Mouse (Mus musculus): ENCODE data around the gene Fibcd1. TPM values are rescaled to one million over a fixed set of nuclear protein-coding genes. Genes with fewer than 3 reads are reported as not detected.

Gene Fibcd1
- 10 to 100 TPM in 1 of 2 experiments, 1 to 10 TPM in 1; 7.9 to 11.4 TPM for total RNA-seq (2021)
- long read RNA-seq, experiment 1, full-length matches to known transcripts, result 10 of 20 reads
- long read RNA-seq, experiment 1, partial matches to known transcripts, result 0 of 20 reads
- long read RNA-seq, experiment 1, other reads (novel, unspliced or antisense), result 10 of 20 reads
- long read RNA-seq, experiment 2, full-length matches to known transcripts, result 6 of 14 reads
- long read RNA-seq, experiment 2, partial matches to known transcripts, result 1 of 14 reads
- long read RNA-seq, experiment 2, other reads (novel, unspliced or antisense), result 7 of 14 reads

GRCm38 (mm10) chr2:31845896-31846691 lies at the start of gene Fibcd1:
Fibcd1 (minus strand) TSS chr2:31846005.
- H3K4me3 ChIP-seq, result peak within 1 kb of the TSS; percentile 58
- intact Hi-C loops (cut with DNase I), result no loop called here
- DNase-seq (ENCODE audit: extremely low spot score in 1 of 2, low spot score in 2 of 2), result peak in 1 of 2 experiments; percentile 38
- no peak for TF ChIP-seq CTCF (IDR thresholded peaks at IDR 0.05)
- no peak within 1 kb of the TSS for H3K27ac ChIP-seq

GRCm38 (mm10) chr2:31894221-31894870 lies 48.5 kb upstream of the Fibcd1 start:
- no peak overlapping the region for H3K4me3 ChIP-seq
- no peak for TF ChIP-seq CTCF (IDR thresholded peaks at IDR 0.05)
- H3K27ac ChIP-seq, result peak overlapping the region; percentile 50
- DNase-seq (ENCODE audit: extremely low spot score in 1 of 2, low spot score in 2 of 2), result no peak
- intact Hi-C loops (cut with DNase I), result no loop called here

- TF ChIP-seq CTCF (IDR thresholded peaks at IDR 0.05), result no peak
- DNase-seq (ENCODE audit: extremely low spot score in 1 of 2, low spot score in 2 of 2), result no peak
- intact Hi-C loops (cut with DNase I), result no loop called here
- Histone ChIP-seq H3K27ac (no peak overlapping the region), H3K4me3 (no peak overlapping the region)
Measured at GRCm38 (mm10) chr2:31893110-31893669, 47.4 kb upstream of the Fibcd1 start.

- Histone ChIP-seq H3K27ac (no peak overlapping the region), H3K4me3 (no peak overlapping the region)
- TF ChIP-seq CTCF (IDR thresholded peaks at IDR 0.05), result no peak
- DNase-seq (ENCODE audit: extremely low spot score in 1 of 2, low spot score in 2 of 2), result no peak
- intact Hi-C loops (cut with DNase I), result no loop called here
Measured at GRCm38 (mm10) chr2:31891219-31891618, 45.4 kb upstream of the Fibcd1 start.

GRCm38 (mm10) chr2:31888871-31889270 lies 43.1 kb upstream of the Fibcd1 start:
- no peak for DNase-seq (ENCODE audit: extremely low spot score in 1 of 2, low spot score in 2 of 2)
- TF ChIP-seq CTCF (IDR thresholded peaks at IDR 0.05), result no peak
- intact Hi-C loops (cut with DNase I), result loop anchor here (5.0 kb wide), 1 partner anchor 207 kb away; no protein-coding TSS in a partner anchor
- Histone ChIP-seq H3K4me3 (no peak overlapping the region; the same call in 1 of the 2 replicates), H3K27ac (no peak overlapping the region; the same call in 1 of the 2 replicates)

GRCm38 (mm10) chr2:31887030-31887429 lies 41.2 kb upstream of the Fibcd1 start, which contains the start of gene Lamc3:
Lamc3 (plus strand) TSS chr2:31887291.
- Histone ChIP-seq H3K4me3 (peak within 1 kb of the TSS; percentile 27), H3K27ac (no peak within 1 kb of the TSS)
- intact Hi-C loops (cut with DNase I), result loop anchor here (5.0 kb wide), 1 partner anchor 205 kb away; no protein-coding TSS in a partner anchor
- DNase-seq (ENCODE audit: extremely low spot score in 1 of 2, low spot score in 2 of 2), result no peak
- TF ChIP-seq CTCF (IDR thresholded peaks at IDR 0.05), result peak; percentile 54

- H3K27ac ChIP-seq, result no peak overlapping the region
- intact Hi-C loops (cut with DNase I), result loop anchor here (1.0 to 5.0 kb wide), 2 partner anchors 70 to 203 kb away; no protein-coding TSS in a partner anchor
- peak; percentile 67 for TF ChIP-seq CTCF (IDR thresholded peaks at IDR 0.05)
- H3K4me3 ChIP-seq, result no peak overlapping the region
- DNase-seq (ENCODE audit: extremely low spot score in 1 of 2, low spot score in 2 of 2), result peak; percentile 61 to 63
Measured at GRCm38 (mm10) chr2:31884806-31885205, 39.0 kb upstream of the Fibcd1 start.

GRCm38 (mm10) chr2:31883061-31883460 lies 37.3 kb upstream of the Fibcd1 start:
- H3K4me3 ChIP-seq, result no peak overlapping the region
- H3K27ac ChIP-seq, result no peak overlapping the region
- no peak for TF ChIP-seq CTCF (IDR thresholded peaks at IDR 0.05)
- intact Hi-C loops (cut with DNase I), result no loop called here
- DNase-seq (ENCODE audit: extremely low spot score in 1 of 2, low spot score in 2 of 2), result no peak

- Histone ChIP-seq H3K4me3 (no peak overlapping the region), H3K27ac (no peak overlapping the region)
- TF ChIP-seq CTCF (IDR thresholded peaks at IDR 0.05), result no peak
- no peak for DNase-seq (ENCODE audit: extremely low spot score in 1 of 2, low spot score in 2 of 2)
- intact Hi-C loops (cut with DNase I), result no loop called here
Measured at GRCm38 (mm10) chr2:31880868-31881267, 35.1 kb upstream of the Fibcd1 start.

GRCm38 (mm10) chr2:31878610-31879009 lies 32.8 kb upstream of the Fibcd1 start:
- Histone ChIP-seq H3K4me3 (no peak overlapping the region), H3K27ac (no peak overlapping the region)
- no peak for TF ChIP-seq CTCF (IDR thresholded peaks at IDR 0.05)
- intact Hi-C loops (cut with DNase I), result no loop called here
- no peak for DNase-seq (ENCODE audit: extremely low spot score in 1 of 2, low spot score in 2 of 2)

GRCm38 (mm10) chr2:31876446-31876845 lies 30.6 kb upstream of the Fibcd1 start:
- H3K27ac ChIP-seq, result no peak overlapping the region
- intact Hi-C loops (cut with DNase I), result no loop called here
- peak; percentile 25 to 29 for DNase-seq (ENCODE audit: extremely low spot score in 1 of 2, low spot score in 2 of 2)
- H3K4me3 ChIP-seq, result no peak overlapping the region
- no peak for TF ChIP-seq CTCF (IDR thresholded peaks at IDR 0.05)
